Mouse (Mus musculus) adrenal gland, postnatal 36 days (tissue): ENCODE measurements around the gene Lctl. TPM values are rescaled to one million over a fixed set of nuclear protein-coding genes. Genes with fewer than 3 reads are reported as not detected.

Experiments used
- DNase-seq, 2 experiments: peaks; one replicate each; pipeline ENCODE4 v3.0.0; 2021; ENCODE audit warnings: mixed read lengths in 1 of 2
- long read RNA-seq, 2 experiments: library from polyadenylated mRNA; stranded (forward); transcript quantifications; one replicate each; pipeline ENCODE4 v2.0.0; 2021; ENCODE audit warnings: borderline sequencing depth in 2 of 2
- total RNA-seq, 2 experiments: library from RNA; stranded (reverse); gene quantifications; 2 replicates each; pipeline ENCODE4 v1.2.3; 2021

Lctl gene
- 1 to 10 TPM in 1 of 2 experiments, under 1 TPM in 1; 0.69 to 2.6 TPM for total RNA-seq
- long read RNA-seq, experiment 1 = 0 reads
- long read RNA-seq, experiment 2 = 0 reads

DNA sequence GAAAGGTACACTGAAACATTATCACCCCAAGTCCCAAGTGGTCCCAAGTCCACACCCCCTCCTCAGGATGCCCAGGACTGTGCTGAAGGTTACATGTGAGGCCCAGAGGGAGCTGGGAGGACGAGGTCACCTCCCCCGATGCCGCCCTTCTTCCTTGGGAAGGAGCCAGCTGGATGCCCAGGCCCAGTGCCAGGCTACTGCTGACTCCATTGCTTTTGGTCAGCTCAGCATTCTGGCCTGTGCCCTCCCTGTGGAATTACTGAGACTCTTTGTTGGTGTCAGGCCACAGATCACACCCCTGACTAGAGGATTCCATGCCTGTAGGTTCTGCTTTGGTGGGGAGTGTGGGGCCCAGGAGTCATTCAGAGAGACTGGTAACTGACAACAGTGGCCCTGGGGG lies at the start of gene Lctl:
Gene Lctl, plus strand, starts transcription at position 272 of the 400 bp plus-strand sequence.
- peak; percentile 74 to 75 for DNase-seq

DNA sequence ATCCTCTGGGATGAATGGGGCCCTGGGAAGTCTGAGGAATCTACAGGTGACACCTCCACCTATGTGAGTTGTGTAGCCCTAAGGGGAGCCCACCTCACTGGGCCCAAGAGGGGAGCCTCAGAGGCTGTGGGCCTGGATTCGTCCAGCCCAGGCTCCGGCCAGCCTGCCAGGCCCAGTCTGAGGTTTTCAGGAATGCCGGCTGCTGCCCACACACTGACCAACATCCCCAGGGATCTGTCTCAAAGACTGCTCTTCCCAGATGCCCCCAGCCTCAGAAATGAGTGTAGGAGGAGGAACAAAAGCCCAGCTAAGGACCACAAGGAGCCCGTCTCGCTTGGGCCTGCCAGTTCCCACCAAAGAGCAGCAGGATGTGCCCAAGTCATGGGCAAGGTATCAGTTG lies 49.2 kb upstream of the Lctl start:
- no peak for DNase-seq

DNA sequence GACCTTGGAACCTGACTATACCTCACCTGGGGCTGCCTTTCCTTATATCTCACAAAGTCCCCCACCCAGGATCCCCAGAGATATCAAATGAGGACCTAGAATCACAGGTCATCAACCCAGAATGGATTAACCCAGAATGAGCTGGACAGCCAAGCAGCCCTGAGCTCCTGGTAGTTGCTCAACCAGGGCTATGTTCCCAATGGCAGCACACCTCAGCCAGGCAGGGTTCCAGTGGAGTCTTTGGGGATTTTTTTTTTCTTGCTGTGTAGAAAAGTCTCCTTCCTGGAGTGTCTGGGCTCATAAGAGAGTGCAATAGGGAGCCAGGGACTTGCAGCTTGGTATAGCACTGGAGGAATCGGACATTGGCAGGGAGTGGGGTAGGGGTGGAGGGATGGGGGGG lies 48.4 kb upstream of the Lctl start:
- DNase-seq = no peak

DNA sequence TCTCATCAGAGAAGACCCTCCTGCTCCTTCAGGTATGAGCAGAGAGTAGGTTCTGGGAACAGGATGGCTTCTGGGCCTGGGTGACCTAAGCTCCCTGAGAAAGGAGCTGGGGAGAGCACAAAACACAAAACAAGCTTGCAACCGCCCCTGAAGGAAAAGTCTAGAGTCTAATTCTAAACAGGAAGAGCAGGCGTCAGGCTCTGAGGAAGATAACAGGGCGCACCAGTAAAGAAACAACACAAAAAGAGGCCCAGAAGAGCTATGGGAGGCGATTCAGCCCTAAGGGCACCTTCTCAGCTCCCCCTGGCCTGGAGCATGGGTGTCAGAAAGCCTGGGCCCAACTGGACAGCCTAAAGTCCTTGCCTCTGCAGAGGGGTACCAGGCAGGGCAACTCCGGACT lies 47.8 kb upstream of the Lctl start:
- DNase-seq = no peak

DNA sequence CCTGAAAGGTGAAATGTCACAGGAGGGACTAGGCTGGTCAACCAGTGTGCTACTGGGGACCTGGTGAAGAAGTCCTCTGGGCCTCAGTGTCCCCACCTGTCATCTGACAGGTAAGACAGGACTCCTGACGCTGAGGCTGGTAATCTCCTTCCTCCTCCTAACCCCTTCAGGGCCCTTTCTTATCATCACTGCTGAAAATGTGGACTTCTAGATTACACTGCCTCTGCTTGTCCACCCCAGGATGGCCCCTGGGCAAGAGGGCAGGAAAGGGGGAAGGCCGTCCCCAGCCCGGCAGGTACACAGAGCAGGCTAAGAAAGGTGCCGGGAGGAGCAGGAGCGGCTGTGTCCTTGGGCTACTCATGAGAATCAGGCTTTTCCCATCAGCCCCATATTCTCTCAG lies 46.3 kb upstream of the Lctl start:
- DNase-seq = no peak

DNA sequence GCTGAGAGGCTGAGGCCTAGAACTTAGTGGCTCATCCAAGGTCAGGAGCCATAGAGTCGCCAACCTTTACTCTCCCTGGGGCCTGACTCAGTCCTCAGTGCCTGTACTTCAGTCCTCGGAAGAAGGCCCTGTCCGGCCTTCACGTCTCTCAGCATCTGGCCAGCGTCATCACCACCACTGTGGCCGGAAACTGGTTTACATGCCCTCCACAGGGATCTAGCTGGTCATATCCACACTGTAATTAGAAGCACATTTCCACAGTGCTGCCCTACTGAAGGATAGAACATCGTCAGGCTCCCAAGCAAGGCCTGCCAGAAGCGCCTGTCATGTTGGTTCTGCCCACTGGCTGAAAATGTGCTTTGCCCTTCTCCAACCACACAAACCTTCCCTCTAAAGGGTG lies 42.1 kb upstream of the Lctl start:
- no peak for DNase-seq

DNA sequence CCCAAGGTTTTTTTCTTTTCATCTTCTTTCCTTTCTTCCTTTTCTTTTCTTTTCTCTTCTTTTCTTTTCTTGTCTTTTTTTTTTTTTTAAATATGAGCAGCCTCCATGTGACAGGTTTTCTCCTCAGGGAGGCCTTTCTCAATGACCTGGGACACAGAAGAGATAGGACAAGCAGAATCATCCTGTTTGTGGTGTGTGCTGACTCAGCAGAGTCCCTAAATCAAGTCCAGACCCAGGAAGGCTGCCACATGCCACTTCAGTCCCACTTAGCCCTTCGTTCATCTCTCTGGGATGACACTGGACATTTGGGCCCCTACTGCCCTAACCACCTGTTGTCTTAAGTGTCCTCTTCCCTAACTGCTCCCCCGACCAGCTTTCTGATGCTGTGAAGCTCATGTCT lies 40.5 kb upstream of the Lctl start:
- no peak for DNase-seq

DNA sequence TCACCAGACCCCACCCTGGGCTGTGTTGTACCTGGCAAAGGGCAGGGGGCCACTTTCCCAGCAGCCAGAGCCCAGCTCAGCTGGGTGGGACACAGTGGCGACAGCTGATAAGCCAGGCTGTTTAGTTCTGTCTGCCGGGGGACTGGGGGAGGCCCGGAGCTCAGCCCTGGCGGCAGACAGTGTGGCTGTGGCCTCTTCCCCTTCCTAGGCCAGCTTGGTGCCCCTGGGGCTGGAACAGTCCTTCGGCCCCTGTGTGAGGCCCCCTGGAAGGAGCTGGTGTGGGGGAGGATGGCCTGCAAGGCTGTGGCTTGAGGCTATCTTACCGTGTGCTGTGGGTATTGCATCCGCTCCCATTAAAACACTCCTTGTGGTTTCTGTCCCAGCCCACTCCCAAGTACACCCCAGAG lies 38.6 kb upstream of the Lctl start:
- DNase-seq = no peak

DNA sequence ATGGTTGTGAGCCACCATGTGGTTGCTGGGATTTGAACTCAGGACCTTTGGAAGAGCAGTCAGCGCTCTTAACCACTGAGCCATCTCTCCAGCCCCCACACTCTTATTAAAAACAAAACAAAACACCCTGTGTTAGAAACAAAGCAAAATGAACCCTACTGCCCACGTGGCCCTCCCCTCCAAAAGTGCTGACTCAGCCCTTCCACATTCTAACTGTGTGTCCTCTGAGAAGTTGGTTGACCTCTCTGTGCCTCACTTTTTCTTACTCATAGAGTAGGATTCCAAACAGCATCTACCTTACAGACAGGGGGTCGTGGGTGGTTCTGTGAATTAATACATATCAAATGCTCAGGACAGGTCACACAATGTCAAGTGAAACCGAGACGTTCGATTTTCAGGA lies 37.0 kb upstream of the Lctl start:
- DNase-seq = no peak

DNA sequence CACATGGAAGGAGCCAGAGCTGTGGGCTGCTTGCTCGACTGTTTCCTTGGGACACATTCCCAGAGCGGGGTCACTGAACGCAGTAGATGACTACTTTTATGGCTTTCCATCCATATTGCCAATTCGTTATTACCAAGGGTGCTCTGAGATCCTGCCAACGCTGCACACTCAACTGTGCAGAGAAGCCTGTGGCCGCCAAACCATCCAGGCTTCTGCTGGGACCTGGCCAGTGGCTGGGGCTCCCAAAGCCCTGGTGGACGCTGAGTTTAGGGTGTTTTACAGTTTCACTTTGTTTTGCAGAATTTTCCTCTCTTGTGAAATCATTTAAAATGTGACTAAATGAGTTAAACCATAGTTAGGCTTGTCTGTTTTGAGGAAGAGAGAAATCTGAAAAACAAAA lies 32.7 kb upstream of the Lctl start:
- peak; percentile 30 to 43 for DNase-seq

DNA sequence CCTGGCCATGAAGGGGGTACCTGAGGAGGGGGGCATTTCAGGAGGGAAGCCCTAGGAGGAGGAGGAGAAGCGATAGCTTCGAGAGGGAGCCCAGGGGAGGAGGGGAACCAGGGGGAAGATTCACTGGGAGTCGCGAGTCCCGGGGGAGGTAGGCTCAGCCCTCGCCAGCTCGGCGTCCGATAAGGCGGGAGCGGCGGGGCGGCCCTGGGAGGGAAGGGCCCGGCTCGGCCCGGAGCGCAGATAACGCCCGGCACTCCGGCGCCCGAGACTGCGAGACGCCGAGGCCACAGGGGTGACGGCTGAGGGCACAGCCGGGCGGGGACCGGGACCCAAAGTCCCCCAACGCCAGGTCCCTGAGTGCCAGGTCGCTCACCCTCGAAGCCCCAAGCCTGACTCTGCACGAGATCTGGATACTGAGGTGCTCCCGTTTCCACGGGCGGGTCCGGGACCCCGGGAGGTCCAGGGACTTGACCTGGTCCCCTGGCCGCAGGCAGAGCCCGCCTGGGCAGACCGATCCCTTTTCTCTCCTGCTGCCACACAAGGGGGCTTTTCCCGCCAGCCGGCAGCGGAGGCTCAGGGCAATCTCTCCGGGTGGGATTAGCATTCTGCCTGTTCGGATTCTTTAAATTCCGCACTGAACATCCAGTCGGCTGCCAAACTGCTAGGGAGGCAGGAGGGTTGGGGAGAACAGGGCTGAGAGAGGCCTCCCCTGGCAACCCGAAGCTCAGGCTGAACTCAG lies 32.1 kb upstream of the Lctl start:
- DNase-seq = peak; percentile 55 to 71

DNA sequence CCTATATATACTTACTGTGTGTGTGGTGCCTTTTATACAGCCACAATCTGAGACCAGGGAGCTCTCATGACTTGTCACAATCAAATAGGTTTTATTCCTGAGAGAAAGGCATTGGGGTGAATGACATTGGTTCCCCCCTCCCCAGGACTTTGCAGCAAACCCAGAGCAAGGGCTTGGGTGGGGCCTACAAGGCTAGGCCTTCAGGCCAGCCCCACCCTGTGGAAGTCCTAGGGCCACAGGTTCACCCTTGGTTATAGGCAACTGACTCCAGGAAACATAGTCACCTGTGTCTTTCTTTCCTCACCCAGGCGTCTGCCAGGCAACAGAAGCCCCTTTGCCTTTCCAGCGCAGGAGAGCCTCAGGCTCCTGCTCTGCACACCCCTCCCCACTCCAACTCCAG lies 31.0 kb upstream of the Lctl start:
- DNase-seq = no peak

DNA sequence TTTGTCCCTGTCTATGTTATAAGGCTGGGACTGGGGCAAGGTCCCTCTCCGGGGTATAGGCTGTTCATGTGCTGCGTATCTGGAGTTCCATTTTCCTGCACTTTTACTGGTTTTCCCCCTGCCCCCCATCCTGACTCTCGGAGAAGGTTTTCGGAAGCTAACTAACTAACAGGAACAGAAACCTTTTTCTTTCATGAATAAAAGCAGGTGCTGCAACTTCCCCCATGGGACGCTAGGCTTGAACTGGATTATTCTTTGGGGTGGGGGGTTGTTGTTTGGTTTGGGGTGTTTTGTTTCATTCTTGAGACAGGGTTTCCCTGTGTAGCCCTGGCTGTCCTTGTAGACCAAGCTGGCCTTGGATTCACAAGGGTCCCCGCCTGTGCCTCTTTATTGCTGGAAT lies 30.4 kb upstream of the Lctl start:
- DNase-seq = no peak

DNA sequence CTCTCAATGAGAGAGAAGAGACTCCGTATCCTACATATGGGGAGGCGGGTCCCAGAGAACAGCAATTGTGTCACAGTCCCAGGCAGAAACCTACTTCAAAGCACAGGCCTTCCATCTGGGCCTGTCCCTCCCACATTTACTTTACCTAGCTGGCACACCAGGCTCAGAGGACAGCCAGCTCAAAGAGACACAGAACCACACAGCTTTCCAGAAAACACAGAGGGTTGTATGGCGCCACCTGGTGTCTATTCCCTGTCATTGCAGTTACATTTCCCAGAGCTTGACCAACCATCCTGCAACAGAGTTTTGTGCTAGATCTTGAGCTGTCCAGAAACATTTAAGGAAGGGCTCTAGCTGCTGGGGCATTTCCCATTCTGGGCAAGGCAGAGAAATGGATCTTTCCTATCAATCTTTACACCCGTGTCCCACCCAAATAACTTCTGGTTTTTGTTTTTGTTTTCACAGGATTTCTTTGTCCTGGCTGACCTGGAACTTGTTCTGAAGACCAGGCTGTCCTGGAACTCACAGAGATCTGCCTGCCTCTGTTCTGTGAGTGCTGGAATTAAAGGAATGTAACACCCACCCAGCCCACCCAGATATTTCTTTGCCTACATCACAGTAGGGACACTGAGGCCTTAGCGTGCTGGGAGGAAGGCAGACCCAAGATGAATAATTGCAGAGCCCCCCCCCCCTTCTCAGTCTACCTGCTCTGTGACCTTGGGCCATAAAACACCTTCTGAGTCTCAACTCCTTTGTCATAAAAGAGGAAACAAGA lies 29.3 kb upstream of the Lctl start:
- peak; percentile 77 for DNase-seq

DNA sequence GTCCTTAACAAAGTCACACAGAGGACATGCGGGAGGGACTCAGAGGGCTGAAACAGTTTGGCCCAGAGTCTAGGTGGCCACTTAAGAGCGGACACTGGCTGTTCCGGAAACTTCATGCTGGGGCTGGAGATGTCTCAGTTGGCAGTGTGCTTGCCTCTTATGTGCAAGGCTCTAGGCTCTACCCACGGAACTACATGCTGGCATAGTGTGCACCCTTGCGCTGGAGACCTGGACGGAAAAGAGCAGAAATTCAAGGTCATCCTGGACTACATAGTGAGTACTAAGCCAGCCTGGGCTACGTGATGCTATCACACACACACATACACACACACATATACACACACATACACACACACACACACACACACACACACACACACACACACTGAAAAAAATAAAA lies 28.6 kb upstream of the Lctl start:
- DNase-seq = no peak

DNA sequence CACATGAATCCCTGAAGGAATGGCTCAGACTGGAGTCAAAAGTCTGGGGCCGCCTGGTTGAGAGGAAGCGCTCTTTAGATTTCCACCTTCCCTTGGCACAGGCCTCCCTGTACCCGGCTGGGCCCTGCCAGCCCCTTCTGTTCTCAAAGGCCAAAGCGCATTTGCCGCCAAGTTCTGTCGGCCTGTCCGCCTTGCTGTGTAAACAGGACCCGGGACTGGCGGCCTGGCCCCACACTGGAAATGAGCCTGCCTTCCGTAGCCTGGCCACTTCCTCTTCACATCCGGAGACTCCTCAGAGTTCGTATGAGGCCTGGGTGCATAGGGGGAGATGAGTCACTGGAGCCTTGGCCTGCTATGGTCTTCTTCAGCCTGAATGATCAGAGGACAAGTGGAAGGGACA lies 27.9 kb upstream of the Lctl start:
- peak; percentile 60 for DNase-seq

DNA sequence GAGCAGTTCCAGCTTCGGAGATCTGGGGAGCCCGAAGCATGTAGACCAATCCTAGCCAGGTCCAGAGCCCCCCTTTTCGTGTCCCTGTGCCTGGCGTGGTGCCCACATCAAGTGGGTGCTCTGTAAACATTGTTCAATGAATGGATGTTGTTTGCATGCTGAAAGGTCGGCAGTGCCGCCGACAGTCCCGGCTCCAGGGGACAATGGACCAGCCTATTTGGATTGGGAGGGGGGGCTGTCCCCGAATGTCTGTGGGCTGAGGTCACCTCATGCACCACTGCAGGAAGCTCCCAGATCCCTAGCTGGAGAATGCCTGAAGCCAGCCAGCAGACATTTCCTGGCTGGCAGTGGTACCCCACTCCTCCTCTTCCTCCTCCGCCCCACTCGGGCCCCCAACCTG lies 22.9 kb upstream of the Lctl start:
- peak in 1 of 2 experiments; percentile 29 for DNase-seq

DNA sequence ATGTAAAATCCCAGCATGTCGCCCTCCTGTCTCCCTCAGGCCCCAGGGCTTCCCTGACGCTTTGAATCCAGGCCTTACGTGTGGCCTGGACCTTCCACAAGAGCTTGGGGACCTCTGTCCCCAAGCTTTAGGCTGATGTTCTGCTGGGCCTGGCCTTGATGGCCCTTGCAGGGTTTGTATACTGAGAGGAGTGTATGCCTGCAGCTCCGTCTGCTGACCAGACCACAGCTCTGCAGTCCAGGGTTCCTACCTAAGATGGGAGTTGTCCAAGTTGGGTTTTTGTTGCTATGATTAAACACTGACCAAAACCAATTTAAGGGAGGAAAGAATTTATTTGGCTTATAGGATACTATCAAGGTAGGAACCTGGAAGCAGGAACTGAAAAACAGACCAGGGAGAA lies 18.7 kb upstream of the Lctl start:
- DNase-seq = peak; percentile 36 to 50

DNA sequence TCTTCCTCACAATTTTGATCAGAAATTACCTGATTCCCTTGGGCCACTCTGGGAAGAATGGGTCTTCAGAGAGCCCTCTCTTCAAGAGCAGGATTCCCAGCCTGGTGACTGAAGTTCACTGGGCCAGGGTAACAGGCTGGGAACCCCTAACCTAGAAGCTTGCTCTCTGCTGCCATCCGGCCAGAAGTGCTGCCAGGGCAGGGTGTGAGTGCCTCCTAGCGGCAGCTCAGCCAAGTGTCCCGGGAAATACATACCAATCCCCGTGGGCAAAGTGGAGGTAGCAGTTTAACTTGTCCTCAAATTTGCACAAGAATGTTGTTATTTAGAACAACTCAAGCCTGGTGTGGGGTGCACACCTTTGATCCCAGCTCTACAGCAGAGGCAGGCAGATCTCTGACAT lies 16.5 kb upstream of the Lctl start:
- DNase-seq = peak; percentile 86

DNA sequence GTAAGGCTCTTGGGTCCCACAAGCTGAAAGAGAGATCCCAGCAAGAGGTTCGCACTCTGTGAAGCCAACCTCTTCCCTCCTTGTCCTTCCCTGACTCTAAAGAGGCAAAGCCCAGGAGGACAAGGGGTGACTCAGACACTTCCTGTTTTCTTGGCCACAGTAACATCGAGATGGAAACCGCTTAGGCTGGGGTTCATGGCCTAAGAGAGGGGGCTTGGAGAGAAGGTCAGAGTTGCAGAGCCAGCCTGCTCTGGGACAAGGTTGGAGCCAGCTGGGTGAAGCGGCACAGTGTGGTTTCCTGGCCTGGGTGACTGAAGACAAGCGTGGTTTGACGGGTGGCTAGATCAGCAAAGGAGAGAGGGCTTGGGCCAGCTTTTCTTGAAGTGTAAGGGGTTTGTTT lies 11.6 kb upstream of the Lctl start:
- no peak for DNase-seq

DNA sequence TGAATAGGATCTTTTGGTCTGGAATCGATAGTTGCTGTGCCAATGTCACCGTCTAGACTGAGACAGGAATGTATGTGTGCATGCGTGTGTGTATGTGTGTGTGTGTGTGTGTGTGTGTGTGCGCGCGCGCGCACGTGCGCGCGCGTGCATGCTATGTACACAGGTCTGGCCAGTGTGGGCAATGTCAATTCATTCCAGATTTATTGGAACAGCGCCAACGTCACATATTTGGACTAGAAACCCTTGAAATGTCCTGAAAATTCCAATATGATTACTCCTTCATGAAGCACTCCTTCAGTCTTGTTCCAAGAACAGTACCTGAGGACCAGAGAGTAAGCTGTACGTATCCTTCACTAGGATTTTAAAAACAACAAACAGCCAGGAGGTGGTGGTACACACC lies 6.4 kb upstream of the Lctl start:
- DNase-seq = no peak

DNA sequence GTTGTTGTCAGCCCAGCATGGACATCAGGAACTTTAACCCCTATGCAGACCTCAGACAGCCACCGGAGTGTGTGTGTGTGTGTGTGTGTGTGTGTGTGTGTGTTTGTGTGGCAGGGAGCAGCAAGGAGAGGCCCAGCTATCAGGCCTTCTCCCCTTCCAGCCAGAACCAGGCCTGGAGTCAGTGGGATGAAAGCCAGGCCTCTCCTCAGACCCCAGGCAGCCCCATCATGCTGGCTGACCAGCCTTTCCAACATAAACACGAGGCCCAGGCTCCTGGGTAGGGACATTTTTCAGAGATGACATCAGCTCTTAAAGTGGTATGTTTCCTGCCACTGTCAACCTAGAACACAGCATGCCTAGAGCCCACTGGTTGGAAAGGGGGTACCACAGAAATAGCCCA lies 2.3 kb upstream of the Lctl start:
- DNase-seq = no peak

DNA sequence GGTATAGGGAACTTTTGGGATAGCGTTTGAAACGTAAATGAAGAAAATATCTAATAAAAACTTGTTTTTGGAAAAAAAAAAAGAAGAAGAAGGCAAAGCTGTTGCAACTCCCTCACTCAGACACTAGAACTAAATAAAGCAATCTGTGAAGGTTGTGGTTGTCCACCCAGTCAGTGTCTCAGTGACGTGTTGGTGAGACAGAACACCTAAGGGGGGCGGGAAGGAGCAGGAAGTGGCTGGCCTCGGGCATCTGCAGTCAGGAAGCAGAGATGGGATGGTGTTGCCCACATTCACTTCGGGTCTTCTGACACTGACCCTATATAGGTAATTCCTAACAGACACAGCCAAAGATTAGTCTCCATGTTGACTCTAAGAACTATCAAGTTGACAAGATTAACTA lies 1.2 kb upstream of the Lctl start:
- no peak for DNase-seq

DNA sequence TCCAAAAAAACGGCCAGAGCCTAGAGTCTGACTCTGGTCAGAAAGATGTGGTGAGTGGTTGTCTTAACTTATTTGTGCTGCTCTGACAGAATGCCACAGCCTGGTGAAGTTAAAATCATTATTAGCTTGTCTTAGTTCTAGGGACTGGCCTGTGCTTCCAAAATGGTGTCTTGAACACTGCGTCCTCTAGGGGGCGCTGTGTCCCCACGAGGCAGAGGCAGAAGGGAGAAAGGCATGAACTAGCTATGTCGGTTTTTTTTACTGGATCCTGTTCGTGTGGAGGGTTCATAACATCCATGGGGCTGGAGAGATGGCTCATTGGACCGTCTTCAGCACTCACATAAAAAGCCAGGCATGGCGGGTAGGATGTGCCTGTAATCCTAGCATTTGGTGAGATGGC lies 3.0 kb downstream of the Lctl start:
- peak; percentile 72 to 80 for DNase-seq
